Mouse (Mus musculus): ENCODE results near the gene Trpm8. TPM values are rescaled to one million over a fixed set of nuclear protein-coding genes. Genes with fewer than 3 reads are reported as not detected.

Gene Trpm8
- total and polyA plus RNA-seq, 2 experiments from 2014 or later = not detected

GRCm38 (mm10) chr1:88240072-88240471 lies 37.4 kb upstream of the Trpm8 start:
- H3K4me2 ChIP-seq (ENCODE audit: low read depth, low read length) = no peak overlapping the region
- H3K27me3 ChIP-seq (ENCODE audit: control insufficient read depth, insufficient read depth, low read length) = no peaks in the 10 kb centered on the region
- TF ChIP-seq CTCF (IDR thresholded peaks at IDR 0.05; ENCODE audit: low read depth) (no peak), EP300 (IDR thresholded peaks at IDR 0.05; ENCODE audit: low read depth) (no peak)
- H3K36me3 ChIP-seq (replicated peaks; ENCODE audit: control insufficient read depth, insufficient read depth, low read length) = no peaks in the 10 kb centered on the region
- no peak overlapping the region for H3K9ac ChIP-seq (replicated peaks; ENCODE audit: low read depth, low read length)
- 64% methylated on average over 5 of the region's 5 CpGs for WGBS
- no peaks in the 10 kb centered on the region for H3K4me1 ChIP-seq (ENCODE audit: control insufficient read depth, insufficient read depth)
- no peak overlapping the region for H3K27ac ChIP-seq (ENCODE audit: low read depth)
- no peak overlapping the region for H3K4me3 ChIP-seq (ENCODE audit: low read depth, low read length)
- ATAC-seq (ENCODE audit: insufficient read depth, low read depth) = no peak
- peaks cover 83% of the 10 kb centered on the region for H3K9me3 ChIP-seq (replicated peaks; ENCODE audit: control insufficient read depth, low read length)
- DNase-seq (ENCODE audit: low spot score) = no peak

- no peak for TF ChIP-seq EP300 (IDR thresholded peaks at IDR 0.05; ENCODE audit: low read depth)
- TF ChIP-seq CTCF (IDR thresholded peaks at IDR 0.05; ENCODE audit: low read depth) = no peak
- H3K36me3 ChIP-seq (replicated peaks; ENCODE audit: control insufficient read depth, insufficient read depth, low read length) = no peaks in the 10 kb centered on the region
- no peaks in the 10 kb centered on the region for H3K4me1 ChIP-seq (ENCODE audit: control insufficient read depth, insufficient read depth)
- peaks cover 81% of the 10 kb centered on the region for H3K9me3 ChIP-seq (replicated peaks; ENCODE audit: control insufficient read depth, low read length)
- H3K27me3 ChIP-seq (ENCODE audit: control insufficient read depth, insufficient read depth, low read length) = no peaks in the 10 kb centered on the region
- DNase-seq (ENCODE audit: low spot score) (no peak), ATAC-seq (ENCODE audit: insufficient read depth, low read depth) (no peak)
- H3K9ac ChIP-seq (replicated peaks; ENCODE audit: low read depth, low read length) = no peak overlapping the region
- H3K27ac ChIP-seq (ENCODE audit: low read depth) = no peak overlapping the region
- no peak overlapping the region for H3K4me2 ChIP-seq (ENCODE audit: low read depth, low read length)
- no peak overlapping the region for H3K4me3 ChIP-seq (ENCODE audit: low read depth, low read length)
- WGBS = 51% methylated on average over 4 of the region's 4 CpGs
Observed at GRCm38 (mm10) chr1:88240579-88240978, 36.9 kb upstream of the Trpm8 start.

DNA sequence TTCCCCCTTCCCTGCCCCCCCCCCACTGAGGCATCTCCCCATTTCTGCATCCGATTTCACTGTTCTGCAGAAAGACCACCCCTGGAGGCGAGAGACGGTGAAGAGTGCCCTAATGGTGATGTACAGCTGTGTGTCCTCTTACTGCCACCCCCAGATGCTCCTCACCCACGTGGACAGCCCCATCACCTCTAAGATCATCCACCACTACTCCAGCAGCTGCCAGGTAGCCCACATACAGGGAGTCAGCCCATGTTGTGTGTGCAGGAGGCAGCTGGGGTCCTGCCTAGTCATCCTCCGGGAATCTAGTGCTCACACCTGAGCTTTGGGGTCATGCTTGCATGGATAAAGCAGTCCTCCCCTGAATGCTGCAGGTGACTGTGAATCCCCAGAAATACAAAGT lies 33.6 kb upstream of the Trpm8 start:
- Histone ChIP-seq H3K27ac (ENCODE audit: low read depth) (no peak overlapping the region), H3K9ac (replicated peaks; ENCODE audit: low read depth, low read length) (no peak overlapping the region), H3K36me3 (replicated peaks; ENCODE audit: control insufficient read depth, insufficient read depth, low read length) (no peaks in the 10 kb centered on the region), H3K4me3 (ENCODE audit: low read depth, low read length) (no peak overlapping the region), H3K4me2 (ENCODE audit: low read depth, low read length) (no peak overlapping the region), H3K27me3 (ENCODE audit: control insufficient read depth, insufficient read depth, low read length) (no peaks in the 10 kb centered on the region), H3K9me3 (replicated peaks; ENCODE audit: control insufficient read depth, low read length) (peaks cover 81% of the 10 kb centered on the region), H3K4me1 (ENCODE audit: control insufficient read depth, insufficient read depth) (no peaks in the 10 kb centered on the region)
- no peak for TF ChIP-seq EP300 (IDR thresholded peaks at IDR 0.05; ENCODE audit: low read depth)
- ATAC-seq (ENCODE audit: insufficient read depth, low read depth) (no peak), DNase-seq (ENCODE audit: low spot score) (no peak)
- WGBS = 49% methylated on average over 5 of the region's 5 CpGs

- H3K36me3 ChIP-seq (replicated peaks; ENCODE audit: control insufficient read depth, insufficient read depth, low read length) = no peaks in the 10 kb centered on the region
- H3K27ac ChIP-seq (ENCODE audit: low read depth) = no peak overlapping the region
- WGBS = 65% methylated on average over 6 of the region's 6 CpGs
- no peak overlapping the region for H3K4me2 ChIP-seq (ENCODE audit: low read depth, low read length)
- H3K9me3 ChIP-seq (replicated peaks; ENCODE audit: control insufficient read depth, low read length) = peaks cover 81% of the 10 kb centered on the region
- H3K27me3 ChIP-seq (ENCODE audit: control insufficient read depth, insufficient read depth, low read length) = no peaks in the 10 kb centered on the region
- no peak overlapping the region for H3K4me3 ChIP-seq (ENCODE audit: low read depth, low read length)
- DNase-seq (ENCODE audit: low spot score) (no peak), ATAC-seq (ENCODE audit: insufficient read depth, low read depth) (no peak)
- H3K4me1 ChIP-seq (ENCODE audit: control insufficient read depth, insufficient read depth) = no peaks in the 10 kb centered on the region
- H3K9ac ChIP-seq (replicated peaks; ENCODE audit: low read depth, low read length) = no peak overlapping the region
- TF ChIP-seq EP300 (IDR thresholded peaks at IDR 0.05; ENCODE audit: low read depth) = no peak
- TF ChIP-seq CTCF (IDR thresholded peaks at IDR 0.05; ENCODE audit: low read depth) = no peak
Observed at GRCm38 (mm10) chr1:88245881-88246280, 31.6 kb upstream of the Trpm8 start.

GRCm38 (mm10) chr1:88246386-88246785 lies 31.1 kb upstream of the Trpm8 start:
- H3K27ac ChIP-seq (ENCODE audit: low read depth) = no peak overlapping the region
- H3K27me3 ChIP-seq (ENCODE audit: control insufficient read depth, insufficient read depth, low read length) = no peaks in the 10 kb centered on the region
- TF ChIP-seq EP300 (IDR thresholded peaks at IDR 0.05; ENCODE audit: low read depth) (no peak), CTCF (IDR thresholded peaks at IDR 0.05; ENCODE audit: low read depth) (no peak)
- 36% methylated on average over 6 of the region's 6 CpGs for WGBS
- no peak overlapping the region for H3K4me2 ChIP-seq (ENCODE audit: low read depth, low read length)
- DNase-seq (ENCODE audit: low spot score) (no peak), ATAC-seq (ENCODE audit: insufficient read depth, low read depth) (no peak)
- H3K9me3 ChIP-seq (replicated peaks; ENCODE audit: control insufficient read depth, low read length) = peaks cover 82% of the 10 kb centered on the region
- H3K4me3 ChIP-seq (ENCODE audit: low read depth, low read length) = no peak overlapping the region
- no peaks in the 10 kb centered on the region for H3K4me1 ChIP-seq (ENCODE audit: control insufficient read depth, insufficient read depth)
- no peaks in the 10 kb centered on the region for H3K36me3 ChIP-seq (replicated peaks; ENCODE audit: control insufficient read depth, insufficient read depth, low read length)
- no peak overlapping the region for H3K9ac ChIP-seq (replicated peaks; ENCODE audit: low read depth, low read length)

GRCm38 (mm10) chr1:88247660-88248059 lies 29.8 kb upstream of the Trpm8 start:
- no peaks in the 10 kb centered on the region for H3K27me3 ChIP-seq (ENCODE audit: control insufficient read depth, insufficient read depth, low read length)
- DNase-seq (ENCODE audit: low spot score) (no peak), ATAC-seq (ENCODE audit: insufficient read depth, low read depth) (no peak)
- no peaks in the 10 kb centered on the region for H3K4me1 ChIP-seq (ENCODE audit: control insufficient read depth, insufficient read depth)
- no peaks in the 10 kb centered on the region for H3K36me3 ChIP-seq (replicated peaks; ENCODE audit: control insufficient read depth, insufficient read depth, low read length)
- H3K9me3 ChIP-seq (replicated peaks; ENCODE audit: control insufficient read depth, low read length) = peaks cover 77% of the 10 kb centered on the region
- no peak overlapping the region for H3K4me3 ChIP-seq (ENCODE audit: low read depth, low read length)
- WGBS = 40% methylated on average over 2 of the region's 2 CpGs
- no peak for TF ChIP-seq CTCF (IDR thresholded peaks at IDR 0.05; ENCODE audit: low read depth)
- TF ChIP-seq EP300 (IDR thresholded peaks at IDR 0.05; ENCODE audit: low read depth) = no peak
- no peak overlapping the region for H3K27ac ChIP-seq (ENCODE audit: low read depth)
- no peak overlapping the region for H3K9ac ChIP-seq (replicated peaks; ENCODE audit: low read depth, low read length)
- no peak overlapping the region for H3K4me2 ChIP-seq (ENCODE audit: low read depth, low read length)

Measured in heart, postnatal 0 days (tissue).